Mouse (Mus musculus) thymus, adult 2 months (tissue): Measurements from ENCODE around the gene Dusp1.

Experiments used
- CTCF ChIP-seq: fragments of 200-500 bp; IDR thresholded peaks from 2 replicates; pipeline ENCODE4 v1.5.1; 2012; ENCODE audit warnings: mild to moderate bottlenecking, control low read depth, low read length, moderate library complexity, borderline replicate concordance; ENCODE audit not compliant: control insufficient read depth, poor library complexity, insufficient read depth; ENCODE audit errors: extremely low read depth
- POLR2A ChIP-seq: fragments of 200-500 bp; IDR thresholded peaks from 2 replicates; pipeline ENCODE4 v1.6.1; 2012; ENCODE audit warnings: mild to moderate bottlenecking, low read length, control low read depth, moderate library complexity; ENCODE audit not compliant: control insufficient read depth, poor library complexity, insufficient read depth; ENCODE audit errors: extremely low read depth

DNA sequence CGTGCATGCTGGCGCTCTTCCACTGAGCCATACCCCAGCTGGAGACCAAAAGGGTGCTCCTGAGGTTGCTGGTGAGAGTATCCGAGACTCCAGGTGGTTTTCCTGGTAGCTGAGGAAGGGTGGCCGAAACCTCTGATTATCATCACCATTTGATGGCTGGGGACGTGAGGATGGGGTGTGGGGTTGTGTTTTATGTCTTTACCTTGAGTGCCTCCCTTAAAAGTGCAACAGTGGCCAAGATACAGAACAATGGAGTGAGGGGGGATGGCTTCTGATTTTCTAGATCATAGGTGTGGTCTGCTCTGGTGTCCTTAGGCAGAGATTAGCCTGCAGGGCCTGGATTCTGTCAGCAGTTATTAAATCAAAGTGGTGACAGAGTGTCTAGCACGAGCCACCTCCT, 17.5 kb upstream of the Dusp1 start:
- TF ChIP-seq CTCF: no peak
- no peak for TF ChIP-seq POLR2A
